Mouse (Mus musculus): ENCODE results near the gene 1700129C05Rik.

Gene 1700129C05Rik

DNA sequence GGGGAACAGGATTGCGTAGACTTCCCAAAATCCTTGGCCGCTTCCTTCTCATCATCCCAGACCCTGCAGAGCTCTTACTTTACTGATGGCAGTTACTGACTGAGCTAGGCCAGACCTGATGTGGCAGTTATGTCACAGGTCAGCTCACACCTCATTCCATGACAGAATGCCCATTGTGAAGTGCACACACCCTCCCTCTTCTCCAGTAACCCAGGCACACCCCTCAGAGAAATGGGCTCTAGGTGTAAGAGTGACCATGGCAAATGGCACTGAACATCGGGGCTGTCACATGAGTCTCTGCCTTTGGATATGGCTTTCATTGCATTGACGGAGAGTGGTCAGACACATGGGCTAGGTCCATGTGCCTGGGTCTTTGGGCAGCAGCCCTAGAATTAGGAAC, at the start of gene 1700129C05Rik:
TSS of gene 1700129C05Rik (minus strand) at position 101 of the 400 bp plus-strand sequence.
- DNase-seq: no peak

DNA sequence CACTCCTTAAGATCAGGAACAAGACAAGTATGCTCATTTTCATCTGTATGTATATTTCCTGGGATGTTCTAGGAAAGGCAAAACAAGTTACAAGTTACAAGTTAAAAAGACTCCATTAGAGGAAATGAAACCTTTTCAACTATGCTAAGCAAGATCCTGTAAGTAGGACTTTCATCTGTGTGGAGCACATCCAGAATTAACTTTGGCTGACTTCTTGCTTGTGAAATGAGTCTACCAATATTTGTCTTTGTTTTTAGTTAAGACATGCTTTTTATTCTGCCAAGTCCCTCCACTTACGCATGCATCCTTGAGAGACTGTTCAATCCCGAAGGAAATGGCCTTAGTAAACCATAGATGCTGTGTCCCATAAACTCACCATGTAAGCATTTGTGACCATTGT, 43.4 kb upstream of the 1700129C05Rik start:
- no peak for DNase-seq

GRCm38 (mm10) chr14:59185514-59185913, 42.8 kb upstream of the 1700129C05Rik start:
- no peak for DNase-seq

- no peak for DNase-seq
Measured at GRCm38 (mm10) chr14:59182732-59183131, 40.0 kb upstream of the 1700129C05Rik start.

GRCm38 (mm10) chr14:59178649-59179048, 36.0 kb upstream of the 1700129C05Rik start, which contains the start of gene Gm5142:
Gene Gm5142, minus strand, starts transcription at chr14:59178749.
- no peak for DNase-seq

- DNase-seq: no peak
Measured at GRCm38 (mm10) chr14:59157016-59157698, 14.5 kb upstream of the 1700129C05Rik start.

DNA sequence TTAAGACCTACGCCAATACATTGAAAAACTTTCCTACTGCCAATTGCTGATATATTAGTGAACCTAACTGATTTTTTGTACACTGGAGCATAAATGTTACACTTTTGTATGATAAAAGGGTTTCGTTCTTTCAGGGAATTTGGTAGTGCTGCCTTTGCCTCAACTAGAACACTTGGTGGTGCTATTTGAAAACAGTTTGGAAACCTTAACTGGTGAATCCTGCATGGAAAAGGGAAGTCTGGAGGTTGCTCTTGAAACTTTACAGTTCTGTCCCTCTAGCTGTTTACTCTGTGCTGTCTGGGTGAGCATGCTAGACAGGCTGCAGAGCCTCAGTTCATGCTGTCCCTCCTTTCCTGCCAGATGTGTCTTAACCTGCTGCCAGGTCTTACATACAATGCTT, 12.9 kb upstream of the 1700129C05Rik start:
- DNase-seq: no peak

- DNase-seq: no peak
Measured at GRCm38 (mm10) chr14:59114281-59114680, 28.4 kb downstream of the 1700129C05Rik start.

GRCm38 (mm10) chr14:59104006-59104605, 38.6 kb downstream of the 1700129C05Rik start:
- DNase-seq: no peak

DNA sequence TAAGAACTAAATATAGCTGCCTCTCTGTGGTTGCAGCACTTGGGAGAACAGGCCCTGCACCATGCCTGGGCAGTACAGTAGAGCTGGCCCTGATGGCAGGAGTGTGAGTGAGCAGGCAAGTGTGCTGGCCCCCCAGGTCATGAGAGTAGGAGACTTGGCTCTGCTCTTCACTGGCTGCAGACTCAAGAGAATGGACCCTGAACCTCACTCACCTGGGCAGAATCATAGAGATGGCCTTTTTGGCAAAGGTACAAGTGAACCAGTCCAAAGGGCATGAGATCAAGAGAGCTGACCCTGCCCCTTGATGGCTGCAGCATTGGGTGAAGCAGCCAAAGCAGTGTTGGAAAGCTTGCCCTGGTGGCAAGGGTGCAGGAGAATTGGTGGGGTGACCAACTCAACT, 49.1 kb downstream of the 1700129C05Rik start:
- no peak for DNase-seq

DNA sequence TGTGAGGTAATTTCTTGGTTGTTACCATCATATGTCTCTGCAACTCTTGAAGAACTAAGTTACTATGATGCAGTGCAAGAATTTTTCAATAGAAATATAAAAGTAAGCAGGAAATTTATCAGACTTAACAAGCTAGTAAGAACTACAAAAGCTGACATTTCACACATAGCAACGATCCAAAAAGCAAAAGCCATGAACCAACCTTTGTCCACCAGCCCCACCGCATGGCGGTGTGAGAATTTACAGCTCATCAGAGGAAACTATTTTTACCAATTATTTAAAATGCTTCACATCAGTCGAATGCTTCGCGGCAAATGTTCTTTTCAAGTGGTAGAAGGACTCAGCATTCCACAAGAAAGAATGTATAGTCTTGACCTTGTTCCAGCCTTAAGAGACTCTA, 58.3 kb downstream of the 1700129C05Rik start:
- peak; percentile 28 for DNase-seq
